Mouse (Mus musculus) embryo, embryonic 10 days (tissue): ENCODE results near the gene Snip1.

Experiments
- DNase-seq: peaks from one replicate; pipeline ENCODE4 v3.0.0-alpha.2; 2015; ENCODE audit warnings: low spot score

Gene Snip1

DNA sequence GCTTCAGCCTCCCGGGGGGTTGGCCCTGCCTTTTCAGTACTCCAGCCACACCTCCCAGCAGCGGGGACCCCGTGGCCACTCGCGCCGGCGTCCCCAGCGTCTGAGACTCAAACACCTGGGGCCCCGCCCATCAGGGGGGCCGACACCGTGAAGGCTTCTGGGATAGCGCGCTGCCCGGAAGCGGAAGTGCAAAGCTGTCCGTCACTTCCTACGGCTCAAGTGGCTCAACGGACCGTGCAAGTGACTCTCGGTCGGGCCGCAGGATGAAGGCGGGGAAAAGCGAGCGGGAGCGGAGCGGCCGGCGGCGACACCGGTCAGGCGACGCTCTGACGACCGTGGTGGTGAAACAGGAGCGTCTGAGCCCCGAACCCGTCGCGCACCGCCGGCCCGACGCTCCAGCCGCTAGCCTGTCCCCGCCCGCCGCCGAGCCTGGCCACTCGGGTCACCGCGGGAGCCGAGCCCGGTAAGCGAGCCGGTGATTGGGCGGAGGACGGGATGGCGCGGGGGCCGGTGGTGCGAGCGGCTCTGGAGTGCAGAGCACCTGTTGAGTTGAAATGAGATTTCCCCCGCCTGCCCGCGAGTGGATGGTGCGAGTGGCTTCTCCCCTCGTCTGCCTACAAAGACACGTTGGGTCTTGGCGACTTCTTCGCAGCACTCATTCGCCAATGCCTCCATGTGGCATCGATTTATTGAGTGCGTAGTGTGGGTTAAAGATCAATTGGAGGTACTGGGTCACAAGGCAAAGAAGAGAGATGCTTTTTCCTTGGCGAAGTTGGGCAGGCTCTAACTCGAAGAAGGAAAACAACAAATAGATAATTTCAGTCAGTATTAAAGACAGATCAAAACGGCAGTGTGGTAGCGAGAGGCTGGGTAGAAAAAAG is at the start of gene Snip1:
Gene Snip1 (plus strand): TSS at position 183 of the 881 bp plus-strand sequence.
- peak; percentile 96 for DNase-seq

DNA sequence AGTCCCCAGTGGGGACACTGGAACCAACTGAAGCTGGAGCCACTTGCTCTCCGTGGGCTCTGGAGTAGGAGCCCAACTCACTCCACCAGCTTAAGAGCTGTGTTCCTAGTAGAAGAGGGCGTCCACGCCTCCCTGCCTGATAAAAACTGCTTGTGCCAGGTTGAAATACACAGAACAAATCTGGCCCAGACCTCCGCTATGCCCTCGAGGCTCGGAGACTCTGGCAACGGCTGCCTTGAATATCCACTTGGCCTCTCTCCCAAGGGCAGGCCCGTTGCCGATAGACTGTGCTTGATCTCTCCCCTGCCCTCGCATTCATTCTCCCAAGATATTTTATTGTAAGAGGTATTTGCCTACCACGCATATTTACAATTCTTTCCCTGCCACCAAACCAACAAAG is 49.0 kb upstream of the Snip1 start:
- DNase-seq, result no peak

- peak; percentile 24 for DNase-seq
These were observed 45.5 kb upstream of the Snip1 start for GRCm38 (mm10) chr4:125020780-125021538.

DNA sequence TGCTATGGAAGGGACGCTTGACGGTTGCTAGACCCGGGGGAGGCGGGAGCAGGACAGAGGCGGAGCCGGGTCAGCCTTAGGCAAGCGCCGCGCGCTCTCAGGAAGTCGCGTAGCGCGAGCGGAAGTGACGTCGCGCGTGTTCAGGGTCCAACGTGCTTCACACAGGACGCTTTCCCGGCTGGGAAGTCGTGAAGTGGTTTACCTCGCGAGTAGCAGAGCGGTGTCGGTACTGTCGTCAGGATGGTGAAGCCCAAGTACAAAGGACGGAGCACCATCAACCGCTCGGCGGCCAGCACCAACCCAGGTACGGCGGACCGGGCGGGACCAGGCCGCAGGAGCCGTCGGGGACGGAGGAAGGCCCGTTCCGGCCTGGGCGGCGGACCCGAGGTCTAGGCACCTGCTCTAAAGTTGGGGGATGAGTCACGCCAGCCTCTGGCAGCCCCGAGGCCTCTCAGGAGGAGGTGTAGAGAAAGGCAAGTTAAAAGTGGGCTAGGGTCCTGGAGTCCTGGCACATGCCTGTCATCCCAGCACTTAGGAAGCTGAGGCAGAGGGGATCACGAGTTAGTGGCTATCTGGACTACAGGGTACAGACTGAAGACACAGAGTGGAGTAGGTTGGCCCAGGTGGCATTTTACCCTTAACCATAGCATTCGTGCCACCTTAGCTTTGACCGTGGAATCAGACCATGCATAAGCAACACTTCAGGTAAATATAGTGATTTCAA is 36.4 kb upstream of the Snip1 start:
- peak; percentile 100 for DNase-seq

DNA sequence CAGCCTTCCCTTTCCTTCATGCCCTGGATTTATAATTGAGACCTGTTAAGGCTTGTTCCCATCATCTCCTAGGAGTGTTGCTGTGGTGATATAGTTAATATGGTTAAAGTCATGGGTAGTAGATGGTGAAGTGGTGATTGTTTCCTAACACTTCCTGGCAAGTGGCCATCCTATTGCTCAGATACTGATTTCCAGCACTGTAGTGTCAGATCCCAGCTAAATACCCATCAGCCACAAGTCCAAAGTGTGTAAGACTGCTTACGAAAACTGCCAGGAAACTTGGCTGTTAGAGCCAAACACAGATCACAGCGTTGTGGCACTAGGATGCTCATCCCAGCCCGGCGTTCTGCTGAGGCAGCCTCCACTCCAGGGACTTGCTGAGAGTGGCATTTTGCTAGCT is 32.1 kb upstream of the Snip1 start:
- no peak for DNase-seq

DNA sequence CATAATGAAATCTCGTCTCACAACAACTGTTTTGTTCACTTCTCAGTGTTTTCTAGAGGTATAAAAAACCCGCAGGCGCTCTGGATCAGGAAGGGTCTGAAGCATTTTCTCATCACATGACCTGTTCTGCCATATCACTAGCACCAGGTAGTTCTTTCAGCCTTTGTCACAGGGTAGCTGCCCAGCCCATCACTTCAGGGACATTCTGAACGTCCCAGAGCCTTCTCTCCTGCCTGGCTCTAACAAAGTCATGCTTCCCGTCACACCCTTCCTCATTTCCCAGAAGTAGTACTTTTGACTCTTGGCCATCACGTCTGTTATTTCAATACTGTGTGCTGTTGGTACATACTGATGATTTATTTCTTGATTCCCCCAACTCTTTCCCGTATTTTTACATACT is 22.0 kb upstream of the Snip1 start:
- DNase-seq, result no peak

DNA sequence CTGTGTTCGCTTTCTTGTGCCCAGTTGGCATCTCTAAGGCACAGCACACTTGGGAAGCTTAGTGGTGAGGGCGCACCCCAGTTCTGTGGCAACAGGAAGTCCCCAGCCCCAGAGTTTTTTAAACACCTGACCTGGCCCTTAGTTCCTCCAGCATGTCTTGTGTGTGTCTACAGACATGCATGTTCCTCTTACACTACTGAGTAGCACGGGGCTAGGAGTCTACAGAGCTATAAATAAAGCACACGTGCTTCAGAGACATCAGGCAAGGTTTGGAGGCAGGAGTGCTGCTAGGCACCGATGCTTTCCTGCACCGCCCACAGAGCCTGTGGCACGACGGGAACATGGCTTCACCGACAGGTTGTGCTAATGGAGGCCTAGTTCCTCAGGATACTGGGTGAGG is 11.1 kb upstream of the Snip1 start:
- DNase-seq, result no peak

GRCm38 (mm10) chr4:125056476-125056875 is 10.0 kb upstream of the Snip1 start:
- DNase-seq, result no peak

DNA sequence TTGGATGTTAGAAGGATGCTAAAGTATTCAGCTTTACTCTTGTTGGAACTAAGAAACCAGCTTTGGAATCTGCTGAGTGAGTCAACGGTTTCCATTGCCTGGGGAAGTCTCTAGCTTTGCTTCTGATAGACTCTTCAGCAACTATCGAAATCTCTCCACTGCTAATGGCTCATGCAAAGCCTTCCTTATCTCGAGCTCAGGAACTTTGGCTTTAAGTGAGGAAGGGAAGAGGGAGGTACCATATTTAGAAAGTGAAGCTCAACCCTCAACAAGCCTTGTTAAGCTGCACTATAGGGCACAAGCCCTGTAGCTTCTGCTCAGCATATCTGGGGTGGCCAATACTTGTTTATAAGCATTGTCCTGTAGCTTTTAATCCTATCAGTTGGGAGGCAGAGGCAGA is 9.2 kb upstream of the Snip1 start:
- DNase-seq, result no peak

GRCm38 (mm10) chr4:125058033-125058432 is 8.4 kb upstream of the Snip1 start:
- no peak for DNase-seq

DNA sequence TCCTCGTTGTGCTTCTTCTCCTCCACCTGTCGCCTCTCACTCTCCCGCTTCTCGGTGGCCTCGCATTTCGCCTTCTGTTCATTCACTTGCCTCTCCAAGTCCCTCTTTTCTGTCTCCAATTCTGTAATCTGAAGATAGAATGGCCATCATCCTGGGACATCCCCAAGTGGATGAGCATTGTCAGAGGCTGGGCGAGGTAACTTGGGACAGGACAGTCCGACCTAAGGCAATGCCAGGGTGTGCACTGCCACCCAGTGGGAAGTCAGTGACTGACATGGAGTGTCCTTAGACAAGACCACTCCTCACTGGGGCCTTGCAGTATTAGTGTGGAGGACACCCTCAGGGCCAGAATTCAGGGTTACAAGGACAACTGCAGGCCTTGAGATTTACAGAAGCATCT is 7.4 kb upstream of the Snip1 start:
- peak; percentile 93 for DNase-seq

- no peak for DNase-seq
These were observed 2.6 kb upstream of the Snip1 start for GRCm38 (mm10) chr4:125063829-125064228.

- DNase-seq, result peak; percentile 83
These were observed 760 bp upstream of the Snip1 start, which contains the start of gene Dnali1 for GRCm38 (mm10) chr4:125065517-125066307. Dnali1 (minus strand) TSS chr4:125065703.

DNA sequence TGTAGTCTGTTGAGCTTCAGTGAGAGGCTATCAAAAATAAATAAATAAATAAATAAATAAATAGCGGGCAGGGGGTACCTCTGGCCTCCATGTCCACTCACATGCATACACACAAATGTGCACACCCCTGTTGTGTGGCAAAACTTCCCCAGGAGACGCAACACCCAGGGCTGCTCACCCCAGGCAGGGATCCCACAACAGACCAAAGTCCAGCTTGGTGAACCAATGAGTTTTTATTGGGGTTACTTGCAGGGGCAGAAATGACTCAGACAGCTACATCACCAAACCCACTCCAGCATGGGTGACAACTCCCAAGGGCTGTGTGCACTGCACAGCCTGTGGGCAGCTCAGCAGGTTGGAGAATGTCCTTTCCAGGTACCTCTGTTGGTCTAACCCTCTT is 11.2 kb downstream of the Snip1 start:
- no peak for DNase-seq

- no peak for DNase-seq
These were observed 12.2 kb downstream of the Snip1 start for GRCm38 (mm10) chr4:125078698-125079097.

- peak; percentile 90 for DNase-seq
These were observed 18.2 kb downstream of the Snip1 start, which contains the start of gene Meaf6 for GRCm38 (mm10) chr4:125084403-125085345. Meaf6 (plus strand) TSS chr4:125085134.

GRCm38 (mm10) chr4:125085346-125085841 is 18.9 kb downstream of the Snip1 start:
- peak; percentile 78 for DNase-seq

DNA sequence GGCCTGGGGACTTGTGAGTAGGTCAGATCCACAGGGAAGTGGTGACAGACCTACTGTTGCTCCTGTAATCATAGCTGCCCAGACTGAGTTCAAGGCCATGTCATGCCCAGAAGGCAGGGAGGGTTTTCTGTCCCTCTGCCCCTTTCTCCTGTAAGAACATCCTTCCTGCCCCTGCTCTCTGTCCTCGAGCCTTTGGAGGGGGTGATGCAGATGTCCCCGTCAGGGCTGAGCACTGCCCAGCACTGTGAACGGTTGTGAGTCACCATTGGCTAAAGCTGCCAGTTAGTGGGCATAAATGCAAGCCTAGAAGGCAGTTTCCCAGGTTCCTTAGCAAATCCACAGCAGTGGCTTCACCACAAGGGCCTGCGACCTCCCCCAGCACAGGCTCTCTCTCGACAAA is 26.6 kb downstream of the Snip1 start:
- no peak for DNase-seq

GRCm38 (mm10) chr4:125096066-125096465 is 29.6 kb downstream of the Snip1 start:
- no peak for DNase-seq

DNA sequence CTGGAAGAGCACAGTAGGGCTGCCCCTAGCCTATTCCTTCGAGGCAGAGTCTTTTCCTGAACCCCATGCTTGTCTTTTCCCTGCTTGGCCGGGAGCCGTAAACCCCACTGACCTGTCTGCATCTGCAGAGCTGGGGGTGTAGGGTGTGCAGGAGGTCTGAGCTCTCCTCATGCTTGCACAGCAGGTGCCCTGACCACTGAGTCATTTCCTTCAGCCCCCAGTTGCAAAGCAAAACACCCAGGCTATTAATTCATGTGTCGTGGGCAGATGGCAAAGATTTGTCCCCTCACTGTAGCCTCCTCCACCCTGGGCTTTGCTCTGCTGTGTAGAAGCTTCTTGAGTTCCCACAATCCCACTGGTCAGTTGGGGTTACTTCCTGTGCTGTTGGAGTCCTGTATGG is 30.9 kb downstream of the Snip1 start:
- DNase-seq, result no peak
